Mouse (Mus musculus) intestine, embryonic 16.5 days (tissue): ENCODE data around the gene C1qtnf12. TPM values are rescaled to one million over a fixed set of nuclear protein-coding genes. Genes with fewer than 3 reads are reported as not detected.

Experiments
- ATAC-seq: fragments of 200-750 bp; cut with Nextera tagmentation; 2 replicates; pipeline ENCODE4 v1.8.0; 2017; ENCODE audit warnings: moderate TSS enrichment, moderate library complexity
- H3K27ac ChIP-seq: fragments of 300-500 bp; sonication (generic); 2 replicates; pipeline ENCODE4 v1.5.1; 2014; ENCODE audit warnings: mild to moderate bottlenecking, low read length
- H3K27me3 ChIP-seq: fragments of 300-500 bp; sonication (generic); replicated peaks from 2 replicates; pipeline ENCODE4 v1.6.1; 2014; ENCODE audit warnings: low read length, control low read depth, mixed read lengths; ENCODE audit not compliant: control insufficient read depth, insufficient read depth
- H3K36me3 ChIP-seq: fragments of 300-500 bp; sonication (generic); 2 replicates; pipeline ENCODE4 v1.6.1; 2014; ENCODE audit warnings: low read length, control low read depth; ENCODE audit not compliant: control insufficient read depth, insufficient read depth
- H3K4me1 ChIP-seq: fragments of 300-500 bp; sonication (generic); 2 replicates; pipeline ENCODE4 v1.6.1; 2014; ENCODE audit warnings: low read length, control low read depth, mixed read lengths; ENCODE audit not compliant: control insufficient read depth, insufficient read depth
- H3K4me2 ChIP-seq: fragments of 300-500 bp; sonication (generic); 2 replicates; pipeline ENCODE4 v1.6.1; 2014; ENCODE audit warnings: low read depth, low read length, control low read depth
- H3K4me3 ChIP-seq: fragments of 300-500 bp; sonication (generic); 2 replicates; pipeline ENCODE4 v1.5.1; 2014; ENCODE audit warnings: mild to moderate bottlenecking, low read length
- H3K9ac ChIP-seq: fragments of 300-500 bp; sonication (generic); 2 replicates; pipeline ENCODE4 v1.6.1; 2014; ENCODE audit warnings: low read depth, low read length
- H3K9me3 ChIP-seq: fragments of 300-500 bp; sonication (generic); 2 replicates; pipeline ENCODE4 v1.6.1; 2016; ENCODE audit warnings: low read length, control low read depth; ENCODE audit not compliant: control insufficient read depth
- WGBS: fragments of 180-500 bp; shearing (Covaris S2); extraction: QIAGEN DNeasy Blood & Tissue Kit; methylation state at CpG from one replicate; pipeline ENCODE4 v1.1.7; 2014; 5-methylcytosine and 5-hydroxymethylcytosine counted together
- polyA plus RNA-seq: library from polyadenylated mRNA; unstranded; fragments of >200 nt; fragmentation: Nextera tagmentation; extraction: Ambion mirVana; gene quantifications from 2 replicates; pipeline ENCODE4 v1.2.1, GENCODE M21; 2015

C1qtnf12 gene
- polyA plus RNA-seq, 1 experiment from 2014 or later = 59.9 TPM

GRCm38 (mm10) chr4:155964396-155964795 lies 2.3 kb downstream of the C1qtnf12 start:
- WGBS = 92% methylated on average over 11 of the region's 11 CpGs
- H3K4me2 ChIP-seq = no peak overlapping the region
- no peak overlapping the region for H3K27ac ChIP-seq

GRCm38 (mm10) chr4:155969043-155969653 lies 7.0 kb downstream of the C1qtnf12 start:
- peaks cover 8% of the 10 kb centered on the region; the same call in 1 of the 2 replicates for H3K4me1 ChIP-seq
- no peak overlapping the region for H3K27ac ChIP-seq
- H3K9ac ChIP-seq = no peak overlapping the region
- H3K9me3 ChIP-seq = no peaks in the 10 kb centered on the region
- peak; percentile 82 for ATAC-seq
- peaks cover 5% of the 10 kb centered on the region; the same call in 1 of the 2 replicates for H3K36me3 ChIP-seq
- 63% methylated on average over 13 of the region's 13 CpGs for WGBS
- H3K4me3 ChIP-seq = no peak overlapping the region
- H3K4me2 ChIP-seq = no peak overlapping the region
- no peaks in the 10 kb centered on the region for H3K27me3 ChIP-seq

More at GRCm38 (mm10) chr4:155964396-155964795, 2.3 kb downstream of the C1qtnf12 start:
- no peak overlapping the region for H3K4me3 ChIP-seq
- H3K27me3 ChIP-seq = no peaks in the 10 kb centered on the region
- no peaks in the 10 kb centered on the region for H3K9me3 ChIP-seq
- no peak for ATAC-seq
- peaks cover 5% of the 10 kb centered on the region; the same call in 1 of the 2 replicates for H3K36me3 ChIP-seq
- no peak overlapping the region for H3K9ac ChIP-seq
- H3K4me1 ChIP-seq = peaks cover 19% of the 10 kb centered on the region

GRCm38 (mm10) chr4:155970286-155970685 lies 8.2 kb downstream of the C1qtnf12 start:
- ATAC-seq = peak; percentile 11; the same call in 1 of the 2 replicates
- Histone ChIP-seq H3K4me3 (no peak overlapping the region), H3K4me1 (peaks cover 8% of the 10 kb centered on the region; the same call in 1 of the 2 replicates), H3K27me3 (no peaks in the 10 kb centered on the region), H3K4me2 (no peak overlapping the region), H3K9me3 (no peaks in the 10 kb centered on the region), H3K36me3 (peaks cover 2% of the 10 kb centered on the region; the same call in 1 of the 2 replicates), H3K27ac (no peak overlapping the region), H3K9ac (no peak overlapping the region)
- WGBS = 70% methylated on average over 5 of the region's 5 CpGs

GRCm38 (mm10) chr4:155972651-155973050 lies 10.5 kb downstream of the C1qtnf12 start:
- H3K4me2 ChIP-seq = no peak overlapping the region
- 77% methylated on average over 6 of the region's 6 CpGs for WGBS
- H3K9me3 ChIP-seq = no peaks in the 10 kb centered on the region
- H3K4me3 ChIP-seq = no peak overlapping the region
- no peak overlapping the region for H3K9ac ChIP-seq
- no peaks in the 10 kb centered on the region for H3K27me3 ChIP-seq
- peaks cover 8% of the 10 kb centered on the region; the same call in 1 of the 2 replicates for H3K4me1 ChIP-seq
- no peak overlapping the region for H3K27ac ChIP-seq
- ATAC-seq = no peak
- H3K36me3 ChIP-seq = no peaks in the 10 kb centered on the region

GRCm38 (mm10) chr4:155973239-155973638 lies 11.1 kb downstream of the C1qtnf12 start:
- Histone ChIP-seq H3K9ac (no peak overlapping the region), H3K9me3 (no peaks in the 10 kb centered on the region), H3K4me3 (no peak overlapping the region), H3K4me2 (no peak overlapping the region), H3K27me3 (no peaks in the 10 kb centered on the region), H3K27ac (no peak overlapping the region), H3K4me1 (peaks cover 8% of the 10 kb centered on the region; the same call in 1 of the 2 replicates), H3K36me3 (no peaks in the 10 kb centered on the region)
- ATAC-seq = no peak
- WGBS = 76% methylated on average over 2 of the region's 2 CpGs

GRCm38 (mm10) chr4:155981436-155982082 lies 19.4 kb downstream of the C1qtnf12 start:
- H3K4me3 ChIP-seq = no peak overlapping the region
- H3K9me3 ChIP-seq = peaks cover 4% of the 10 kb centered on the region; the same call in 1 of the 2 replicates
- H3K27me3 ChIP-seq = no peaks in the 10 kb centered on the region
- no peaks in the 10 kb centered on the region for H3K4me1 ChIP-seq
- no peak overlapping the region for H3K9ac ChIP-seq
- no peak overlapping the region for H3K4me2 ChIP-seq
- no peak for ATAC-seq
- WGBS = 78% methylated on average over 12 of the region's 12 CpGs
- H3K36me3 ChIP-seq = no peaks in the 10 kb centered on the region
- no peak overlapping the region for H3K27ac ChIP-seq

GRCm38 (mm10) chr4:155983788-155984187 lies 21.7 kb downstream of the C1qtnf12 start:
- ATAC-seq = no peak
- H3K27me3 ChIP-seq = no peaks in the 10 kb centered on the region
- no peaks in the 10 kb centered on the region for H3K4me1 ChIP-seq
- WGBS = 14% methylated on average over 2 of the region's 2 CpGs
- H3K4me2 ChIP-seq = no peak overlapping the region
- H3K36me3 ChIP-seq = no peaks in the 10 kb centered on the region
- no peak overlapping the region for H3K4me3 ChIP-seq
- H3K9ac ChIP-seq = no peak overlapping the region
- H3K9me3 ChIP-seq = peaks cover 4% of the 10 kb centered on the region; the same call in 1 of the 2 replicates
- H3K27ac ChIP-seq = no peak overlapping the region

GRCm38 (mm10) chr4:155991211-155991907 lies 29.2 kb downstream of the C1qtnf12 start:
- Histone ChIP-seq H3K4me2 (peak overlapping the region; percentile 99), H3K9ac (peak overlapping the region; percentile 85), H3K36me3 (peaks cover under 1% of the 10 kb centered on the region; the same call in 1 of the 2 replicates), H3K4me1 (peaks cover 16% of the 10 kb centered on the region), H3K4me3 (peak overlapping the region; percentile 67), H3K9me3 (no peaks in the 10 kb centered on the region), H3K27me3 (no peaks in the 10 kb centered on the region), H3K27ac (no peak overlapping the region)
- ATAC-seq = no peak
- 84% methylated on average over 22 of the region's 22 CpGs for WGBS

- Histone ChIP-seq H3K4me2 (peak overlapping the region; percentile 99), H3K36me3 (peaks cover 6% of the 10 kb centered on the region), H3K27me3 (no peaks in the 10 kb centered on the region), H3K4me1 (peaks cover 16% of the 10 kb centered on the region), H3K4me3 (peak overlapping the region; percentile 67), H3K9me3 (no peaks in the 10 kb centered on the region), H3K9ac (peak overlapping the region; percentile 85), H3K27ac (peak overlapping the region; percentile 95)
- 19% methylated on average over 37 of the region's 37 CpGs for WGBS
- peak; percentile 22 for ATAC-seq
Measured at GRCm38 (mm10) chr4:155991908-155992230, 29.8 kb downstream of the C1qtnf12 start.
